Mouse (Mus musculus) liver, embryonic 18 days (tissue): Measurements from ENCODE around the gene Olfr1469. TPM values are rescaled to one million over a fixed set of nuclear protein-coding genes. Genes with fewer than 3 reads are reported as not detected.

Experiments used
- polyA plus RNA-seq: library from polyadenylated mRNA; depleted of rRNA; stranded (reverse); fragments of >200 nt; gene quantifications from 2 replicates; pipeline ENCODE4 v1.2.3, GENCODE M21; 2012; rRNA removed

Olfr1469 gene
- polyA plus RNA-seq: not detected in 2 replicates

GRCm38 (mm10) chr19:13407549-13407948 lies at the start of gene Olfr1469:
Gene Olfr1469, plus strand, starts transcription at chr19:13407849.

GRCm38 (mm10) chr19:13361936-13362335 lies 45.7 kb upstream of the Olfr1469 start, which contains the start of gene Olfr1467:
Gene Olfr1467, plus strand, starts transcription at chr19:13362236.

DNA sequence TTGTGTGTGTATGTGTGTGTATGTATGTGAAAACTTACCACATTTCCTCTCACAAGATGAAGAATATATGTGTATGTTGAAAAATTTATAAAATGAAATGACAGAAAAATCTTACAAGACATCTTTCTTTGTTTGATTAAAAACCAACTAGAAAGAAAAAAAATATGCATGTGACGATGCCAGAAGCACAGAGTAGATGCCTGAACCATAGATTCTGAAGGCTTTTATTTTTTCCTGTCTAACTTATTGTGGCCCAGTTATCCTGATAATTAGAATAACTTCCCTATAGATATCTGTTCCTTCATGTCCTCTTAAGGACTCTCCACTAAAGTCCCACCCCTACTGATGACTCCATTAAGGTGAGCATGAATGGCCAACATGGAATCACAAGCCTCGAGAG lies 35.5 kb downstream of the Olfr1469 start, which contains the start of gene Olfr1471:
Olfr1471 (plus strand) TSS at position 301 of the 400 bp plus-strand sequence.

DNA sequence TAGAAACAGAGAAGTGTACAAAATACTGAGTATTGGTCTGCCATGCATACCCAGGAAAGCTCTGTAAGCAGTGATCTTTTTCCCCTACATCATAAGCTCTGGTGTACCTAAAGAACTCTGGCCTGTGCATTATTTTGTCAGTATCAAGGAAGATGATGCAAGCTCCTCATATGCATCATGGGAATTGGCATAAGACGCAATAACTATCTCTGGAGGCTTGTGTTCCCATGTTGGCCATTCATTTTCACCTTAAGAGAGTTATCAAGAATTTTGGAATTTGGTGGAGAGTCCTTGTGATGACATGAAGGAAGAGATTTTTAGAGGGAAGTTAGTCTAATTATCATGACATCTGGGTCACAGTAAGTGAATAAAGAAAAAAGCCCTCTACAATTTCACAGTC lies 48.3 kb downstream of the Olfr1469 start, which contains the start of gene Olfr1472:
Olfr1472 (minus strand) TSS at position 101 of the 400 bp plus-strand sequence.

Other genes with a start within 250 kb of the Olfr1469 start
- not detected in 2 replicates for gene Olfr1461, start 244.8 kb upstream of the Olfr1469 start, polyA plus RNA-seq
- not detected in 2 replicates for gene Olfr1462, start 222.1 kb upstream of the Olfr1469 start, polyA plus RNA-seq
- not detected in 2 replicates for gene Olfr1463, start 176.5 kb upstream of the Olfr1469 start, polyA plus RNA-seq
- gene Olfr1465, start 92.3 kb upstream of the Olfr1469 start, polyA plus RNA-seq: not detected in 2 replicates
- gene Olfr1466, start 69.0 kb upstream of the Olfr1469 start, polyA plus RNA-seq: not detected in 2 replicates
- not detected in 2 replicates for gene Olfr1467, start 45.6 kb upstream of the Olfr1469 start, polyA plus RNA-seq
- gene Olfr1471, start 35.6 kb downstream of the Olfr1469 start, polyA plus RNA-seq: not detected in 2 replicates
- not detected in 2 replicates for gene Olfr1472, start 48.2 kb downstream of the Olfr1469 start, polyA plus RNA-seq
- not detected in 2 replicates for gene Olfr1474, start 61.7 kb downstream of the Olfr1469 start, polyA plus RNA-seq
- not detected in 2 replicates for gene Olfr1475, start 72.3 kb downstream of the Olfr1469 start, polyA plus RNA-seq
- gene Olfr1477, start 92.7 kb downstream of the Olfr1469 start, polyA plus RNA-seq: not detected in 2 replicates
- not detected in 2 replicates for gene Olfr1480, start 120.1 kb downstream of the Olfr1469 start, polyA plus RNA-seq
- gene Olfr1484, start 175.7 kb downstream of the Olfr1469 start, polyA plus RNA-seq: not detected in 2 replicates
- gene Olfr1487, start 209.5 kb downstream of the Olfr1469 start, polyA plus RNA-seq: not detected in 2 replicates
- gene Olfr1489, start 223.8 kb downstream of the Olfr1469 start, polyA plus RNA-seq: not detected in 2 replicates
- gene Olfr1490, start 243.2 kb downstream of the Olfr1469 start, polyA plus RNA-seq: not detected in 2 replicates